Mouse (Mus musculus) B cell, adult 62 days (primary cell): ENCODE measurements around the gene Dclre1b. TPM values are rescaled to one million over a fixed set of nuclear protein-coding genes. Genes with fewer than 3 reads are reported as not detected.

Source experiments
- total RNA-seq: library from RNA; stranded (reverse); gene quantifications from 4 replicates; pipeline ENCODE4 v1.2.4, GENCODE M21; 2023

Gene Dclre1b
- 15.8 to 19.9 TPM (median 18.3 TPM) in 4 replicates for total RNA-seq

DNA sequence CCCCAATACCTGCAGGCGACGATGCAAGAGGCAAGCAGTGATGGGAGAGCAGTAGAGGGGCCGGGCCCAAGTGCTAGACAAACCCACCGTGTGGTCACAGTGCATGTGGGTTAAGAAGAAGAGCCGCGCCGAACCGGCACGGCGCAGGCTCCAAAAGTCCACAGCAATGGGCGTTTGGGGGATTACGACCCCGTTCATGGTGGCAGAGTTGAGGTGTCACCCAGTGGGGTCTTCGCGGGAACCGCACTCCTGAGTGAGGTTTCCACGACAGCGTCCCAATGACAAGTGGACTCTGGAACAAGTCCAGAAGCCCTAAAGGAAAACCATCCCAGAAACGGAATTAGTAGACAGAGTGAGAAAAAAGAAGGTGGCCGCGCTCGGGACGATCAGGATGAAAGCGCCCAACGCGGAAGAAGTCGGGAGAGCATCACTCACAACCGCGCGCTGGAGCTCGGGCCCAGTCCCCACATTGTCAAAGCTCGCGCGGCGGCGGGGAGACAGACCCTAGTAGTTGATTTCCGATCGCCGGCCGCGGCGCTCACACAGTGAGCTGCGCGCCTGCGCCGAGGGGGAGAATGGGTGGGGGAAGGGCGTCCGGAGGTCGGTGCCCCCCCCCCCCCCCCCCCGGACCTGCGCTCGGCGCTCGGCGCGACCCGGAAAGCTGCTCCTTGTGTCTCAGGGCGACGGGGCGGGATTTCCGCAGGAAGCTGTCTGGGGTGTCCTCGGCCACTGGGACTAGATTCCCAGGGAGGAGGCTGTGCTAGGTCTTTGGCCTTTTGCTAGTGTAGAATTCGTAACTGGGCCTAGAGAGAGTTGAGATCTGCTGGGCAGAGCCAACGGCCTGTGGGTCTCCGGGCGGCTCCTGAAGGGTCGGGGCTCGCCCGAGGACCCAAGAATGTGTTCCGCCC lies at the start of gene Dclre1b, which contains the start of the genes Ap4b1 and Gm43064:
TSS of gene Dclre1b (minus strand) at position 554 of the 908 bp plus-strand sequence.
TSS of gene Ap4b1 (plus strand) at position 630 of the 908 bp plus-strand sequence.
TSS of gene Gm43064 (plus strand) at position 683 of the 908 bp plus-strand sequence.

GRCm38 (mm10) chr3:103832426-103832825 lies 23.2 kb upstream of the Dclre1b start, which contains the start of gene Bcl2l15:
Bcl2l15 (plus strand) TSS chr3:103832601.

GRCm38 (mm10) chr3:103791230-103792110 lies 17.8 kb downstream of the Dclre1b start, which contains the start of gene Hipk1:
Hipk1 (minus strand) TSS chr3:103791563.

Other genes with a start within 250 kb of the Dclre1b start
- not detected in 4 replicates for gene Syt6, start 234.2 kb downstream of the Dclre1b start, total RNA-seq
- 0.29 TPM in 1 of 4 replicates, not detected in the others for gene Atg4a-ps, start 163.4 kb downstream of the Dclre1b start, total RNA-seq
- 1.2 to 1.7 TPM (median 1.5 TPM) in 4 replicates for gene Olfml3, start 71.4 kb downstream of the Dclre1b start, total RNA-seq
- gene Gm10964, start 70.1 kb downstream of the Dclre1b start, total RNA-seq = not detected in 4 replicates
- 200 to 222 TPM (median 217 TPM) in 4 replicates for gene Hipk1, start 17.9 kb downstream of the Dclre1b start, total RNA-seq
- 21.6 to 28.1 TPM (median 26.1 TPM) in 4 replicates for gene Ap4b1, start 76 bp upstream of the Dclre1b start, total RNA-seq
- gene Gm43064, start 129 bp upstream of the Dclre1b start, total RNA-seq = 0.81 to 2.1 TPM (median 1.4 TPM) in 4 replicates
- 0.75 to 0.78 TPM in 2 of 4 replicates, not detected in the others for gene Bcl2l15, start 23.2 kb upstream of the Dclre1b start, total RNA-seq
- gene Ptpn22, start 50.4 kb upstream of the Dclre1b start, total RNA-seq = 72.0 to 84.2 TPM (median 75.4 TPM) in 4 replicates
- 46.0 to 51.4 TPM (median 48.4 TPM) in 4 replicates for gene Rsbn1, start 104.7 kb upstream of the Dclre1b start, total RNA-seq
- 21.0 to 23.7 TPM (median 21.7 TPM) in 4 replicates for gene Phtf1, start 158.7 kb upstream of the Dclre1b start, total RNA-seq